Mouse (Mus musculus): ENCODE data around the gene Vim.

DNA sequence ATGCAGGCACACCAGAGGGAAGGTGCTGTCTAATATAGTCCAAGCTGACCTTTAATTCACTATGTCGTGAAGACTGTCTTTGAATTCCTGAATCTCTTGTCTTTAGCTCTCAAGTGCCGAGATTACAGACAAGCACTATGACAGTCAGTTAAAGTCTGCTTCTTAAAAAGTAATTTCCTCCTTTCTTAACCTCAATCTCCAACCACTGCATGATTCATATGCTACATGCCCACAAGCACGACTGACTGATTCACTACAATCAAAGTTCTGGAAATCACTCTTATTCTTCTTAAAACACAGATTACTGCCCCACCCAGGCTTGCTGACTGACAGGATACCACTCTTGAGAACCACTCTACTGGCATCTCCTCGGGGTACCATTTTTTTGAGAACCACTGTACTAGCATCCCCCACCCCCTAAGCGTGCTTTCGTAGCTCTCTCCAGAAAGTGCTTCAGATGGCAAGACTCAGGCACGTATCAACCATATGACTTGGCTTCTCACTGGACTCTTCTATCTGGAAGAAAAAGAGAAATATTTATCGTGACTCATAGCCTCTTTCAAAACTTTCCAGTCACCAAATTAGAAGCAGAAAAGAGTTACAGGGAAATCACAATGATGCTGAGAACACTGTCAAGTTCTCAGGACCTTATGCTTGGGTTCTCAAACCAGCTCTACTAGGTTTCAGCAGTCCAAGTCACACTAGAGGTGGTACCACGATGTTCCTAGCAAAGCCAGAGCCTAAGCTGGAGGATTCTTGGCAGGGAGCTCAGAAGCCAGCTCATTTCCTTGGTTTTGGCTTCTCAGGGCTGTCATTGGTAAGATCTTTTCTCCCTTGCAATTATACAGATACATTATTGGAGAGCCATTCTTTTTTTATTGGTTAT lies 16.3 kb upstream of the Vim start:
- TF ChIP-seq POLR2A (IDR thresholded peaks at IDR 0.05; ENCODE audit: low read depth, low read length): 0 out of 2 replicates have a peak, but pooled peaks have one; percentile 10
- TF ChIP-seq CTCF (IDR thresholded peaks at IDR 0.05; ENCODE audit: borderline replicate concordance, insufficient read depth, low read length): no peak

All from embryonic fibroblast, embryonic 13.5 days (primary cell).